Mouse (Mus musculus) intestine, postnatal 0 days (tissue): Measurements from ENCODE around the gene Daam2. TPM values are rescaled to one million over a fixed set of nuclear protein-coding genes. Genes with fewer than 3 reads are reported as not detected.

Experiments
- ATAC-seq: fragments of 200-750 bp; cut with Nextera tagmentation; 2 replicates; pipeline ENCODE4 v1.8.0; 2017; ENCODE audit warnings: mild to moderate bottlenecking, moderate TSS enrichment, moderate library complexity
- H3K27ac ChIP-seq: fragments of 300-500 bp; sonication (generic); 2 replicates; pipeline ENCODE4 v1.5.1; 2014; ENCODE audit warnings: mild to moderate bottlenecking, low read depth, low read length, moderate library complexity
- H3K27me3 ChIP-seq: fragments of 300-500 bp; sonication (generic); replicated peaks from 2 replicates; pipeline ENCODE4 v1.6.1; 2014; ENCODE audit warnings: low read length, mixed read lengths; ENCODE audit not compliant: control insufficient read depth, insufficient read depth
- H3K36me3 ChIP-seq: fragments of 300-500 bp; sonication (generic); 2 replicates; pipeline ENCODE4 v1.6.1; 2014; ENCODE audit warnings: mild to moderate bottlenecking, moderate library complexity; ENCODE audit not compliant: control insufficient read depth, insufficient read depth
- H3K4me1 ChIP-seq: fragments of 300-500 bp; sonication (generic); replicated peaks from 2 replicates; pipeline ENCODE4 v1.6.1; 2014; ENCODE audit warnings: antibody characterized with exemption, low read length, mixed read lengths; ENCODE audit not compliant: control insufficient read depth, insufficient read depth
- H3K4me2 ChIP-seq: fragments of 300-500 bp; sonication (generic); replicated peaks from 2 replicates; pipeline ENCODE4 v1.6.1; 2014; ENCODE audit warnings: low read depth, mild to moderate bottlenecking, moderate library complexity
- H3K4me3 ChIP-seq: fragments of 300-500 bp; sonication (generic); 2 replicates; pipeline ENCODE4 v1.5.1; 2014; ENCODE audit warnings: low read depth, low read length
- H3K9ac ChIP-seq: fragments of 300-500 bp; sonication (generic); 2 replicates; pipeline ENCODE4 v1.6.1; 2014; ENCODE audit warnings: mild to moderate bottlenecking, low read depth, low read length
- H3K9me3 ChIP-seq: fragments of 300-500 bp; sonication (generic); 2 replicates; pipeline ENCODE4 v1.6.1; 2016; ENCODE audit warnings: mixed run types; ENCODE audit not compliant: control insufficient read depth
- CTCF ChIP-seq: sonication (generic); IDR thresholded peaks from 2 replicates; pipeline ENCODE4 v1.5.1; 2016; ENCODE audit warnings: low read depth, mild to moderate bottlenecking, control low read depth, antibody characterized with exemption, moderate library complexity
- WGBS: fragments of 180-500 bp; shearing (Covaris S2); extraction: QIAGEN DNeasy Blood & Tissue Kit; methylation state at CpG from one replicate; pipeline ENCODE4 v1.1.7; 2014; 5-methylcytosine and 5-hydroxymethylcytosine counted together
- polyA plus RNA-seq: library from polyadenylated mRNA; unstranded; fragments of >200 nt; fragmentation: Nextera tagmentation; extraction: Ambion mirVana; gene quantifications from 2 replicates; pipeline ENCODE4 v1.2.1, GENCODE M21; 2015

Daam2 gene
- polyA plus RNA-seq, 1 experiment from 2014 or later, result 1.5 TPM

DNA sequence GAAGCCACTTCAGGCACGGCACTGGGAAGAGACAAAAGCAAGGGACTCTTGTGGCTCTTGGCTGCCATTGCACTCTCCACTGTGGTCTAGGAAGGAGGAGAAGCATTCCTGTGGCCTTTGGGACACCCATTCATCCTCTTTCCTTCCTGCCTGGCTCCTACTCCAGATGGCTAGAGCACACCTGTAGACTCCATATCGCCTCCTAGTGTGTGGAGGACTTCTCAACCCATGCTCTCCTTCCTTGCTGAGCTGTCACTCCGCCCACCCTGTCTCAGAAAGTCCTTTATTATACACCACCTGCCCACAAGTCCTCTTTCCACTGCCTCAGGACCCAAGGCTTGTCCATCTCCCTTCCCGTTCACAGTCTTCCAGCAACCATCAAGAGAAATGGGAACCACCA lies 70.9 kb downstream of the Daam2 start:
- WGBS, result 96% methylated on average over 4 of the region's 4 CpGs
- ATAC-seq, result no peak

DNA sequence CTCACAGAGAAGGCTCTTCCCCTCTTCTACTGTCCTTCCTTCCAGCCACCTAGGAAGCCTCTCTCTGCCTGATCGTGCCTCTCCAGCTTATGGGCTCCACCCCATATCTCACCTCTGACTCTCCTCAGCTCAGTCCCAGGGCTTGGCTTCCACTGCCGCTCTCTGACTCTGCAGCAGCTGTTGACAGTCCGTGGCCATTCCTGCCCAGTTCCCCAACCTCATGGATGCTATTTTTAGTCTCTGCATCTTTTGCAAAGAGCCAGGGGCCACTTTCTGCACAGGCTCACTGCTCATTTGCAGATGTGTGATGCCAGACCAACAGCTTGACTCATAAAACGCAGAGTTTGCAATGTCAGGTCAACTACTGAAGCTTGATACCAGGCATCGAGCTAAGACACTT lies 75.0 kb downstream of the Daam2 start:
- no peak for ATAC-seq
- Histone ChIP-seq H3K4me3 (no peak overlapping the region), H3K9ac (no peak overlapping the region), H3K4me2 (no peak overlapping the region), H3K36me3 (no peaks in the 10 kb centered on the region), H3K4me1 (no peaks in the 10 kb centered on the region), H3K9me3 (no peaks in the 10 kb centered on the region), H3K27me3 (no peaks in the 10 kb centered on the region), H3K27ac (no peak overlapping the region)
- WGBS, result 65% methylated on average over 5 of the region's 5 CpGs
- TF ChIP-seq CTCF, result no peak

More for the DNA sequence above, 70.9 kb downstream of the Daam2 start:
- peak; percentile 26; the same call in 1 of the 2 replicates for TF ChIP-seq CTCF
- Histone ChIP-seq H3K4me2 (no peak overlapping the region), H3K4me3 (no peak overlapping the region), H3K9ac (no peak overlapping the region), H3K27ac (no peak overlapping the region), H3K27me3 (no peaks in the 10 kb centered on the region), H3K4me1 (no peaks in the 10 kb centered on the region), H3K36me3 (0 out of 2 replicates have a peak, but pooled peaks cover 3% of the 10 kb centered on the region), H3K9me3 (no peaks in the 10 kb centered on the region)

DNA sequence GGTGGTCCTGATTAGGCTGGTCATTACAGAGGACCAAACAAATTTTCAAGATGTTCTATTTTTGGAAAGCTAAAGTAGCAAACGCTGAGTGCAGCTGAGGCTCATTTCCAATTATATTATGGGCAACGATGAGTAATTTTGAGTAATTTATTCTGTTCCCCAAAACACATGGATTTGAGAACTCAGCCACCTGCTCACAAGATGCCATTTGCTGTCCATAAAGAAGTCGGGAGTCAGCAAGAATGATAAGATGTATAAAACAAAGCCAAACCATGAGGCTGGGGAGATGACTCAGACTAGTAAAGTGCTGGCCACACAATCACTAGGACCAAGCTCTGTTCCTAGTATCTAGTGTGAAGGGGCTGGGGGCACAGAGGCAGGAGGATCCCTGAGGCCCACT lies 79.7 kb downstream of the Daam2 start:
- ATAC-seq, result no peak
- Histone ChIP-seq H3K27me3 (no peaks in the 10 kb centered on the region), H3K4me3 (no peak overlapping the region), H3K9me3 (no peaks in the 10 kb centered on the region), H3K36me3 (no peaks in the 10 kb centered on the region), H3K4me1 (no peaks in the 10 kb centered on the region), H3K9ac (no peak overlapping the region), H3K4me2 (no peak overlapping the region), H3K27ac (no peak overlapping the region)
- WGBS, result 74% methylated on average over 3 of the region's 3 CpGs
- no peak for TF ChIP-seq CTCF

DNA sequence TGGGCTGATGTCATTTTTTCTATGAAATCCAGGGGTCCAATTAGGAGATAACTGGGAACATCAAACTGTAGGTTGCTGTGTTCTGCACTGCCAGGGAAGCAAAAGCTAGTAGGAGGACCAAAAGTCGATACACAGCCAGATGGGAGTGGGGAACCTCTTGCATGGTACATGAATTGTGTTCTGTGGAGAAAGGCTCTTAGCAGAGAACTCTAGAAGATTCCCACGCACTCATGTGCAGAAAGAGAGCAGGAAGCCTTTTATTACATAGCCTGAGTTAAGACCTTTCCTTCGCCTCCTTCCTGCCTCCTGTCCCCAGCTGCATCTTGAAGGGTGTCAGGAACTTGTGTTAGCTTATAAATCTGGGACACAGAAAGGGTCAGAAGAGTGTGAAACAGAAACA lies 82.3 kb downstream of the Daam2 start:
- no peak for ATAC-seq
- Histone ChIP-seq H3K27ac (no peak overlapping the region), H3K27me3 (no peaks in the 10 kb centered on the region), H3K4me1 (no peaks in the 10 kb centered on the region), H3K4me3 (no peak overlapping the region), H3K9me3 (no peaks in the 10 kb centered on the region), H3K36me3 (no peaks in the 10 kb centered on the region), H3K4me2 (no peak overlapping the region), H3K9ac (no peak overlapping the region)
- no peak for TF ChIP-seq CTCF
- 77% methylated on average over 3 of the region's 3 CpGs for WGBS

DNA sequence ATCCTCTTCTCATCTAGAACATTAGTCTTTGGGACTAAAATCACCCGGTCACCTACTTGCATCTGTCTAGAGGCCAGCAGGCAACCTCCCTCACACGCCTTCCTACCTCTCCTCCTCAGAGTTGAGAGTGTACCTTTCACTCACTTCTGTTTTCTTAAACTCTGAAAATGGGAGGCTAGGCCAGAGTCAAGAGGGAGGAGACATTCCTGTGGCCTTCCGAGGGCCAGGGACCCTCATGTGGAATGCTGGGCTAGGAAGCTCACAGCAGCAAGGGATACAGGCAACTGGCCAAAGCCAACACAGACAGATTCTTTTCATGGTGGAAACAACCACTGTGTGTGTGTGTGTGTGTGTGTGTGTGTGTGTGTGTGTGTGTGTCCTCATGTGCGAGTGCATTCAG lies 86.8 kb downstream of the Daam2 start:
- Histone ChIP-seq H3K36me3 (no peaks in the 10 kb centered on the region), H3K27me3 (no peaks in the 10 kb centered on the region), H3K4me3 (no peak overlapping the region), H3K9ac (no peak overlapping the region), H3K27ac (no peak overlapping the region), H3K4me1 (no peaks in the 10 kb centered on the region), H3K4me2 (no peak overlapping the region), H3K9me3 (no peaks in the 10 kb centered on the region)
- 76% methylated on average over 4 of the region's 4 CpGs for WGBS
- no peak for TF ChIP-seq CTCF
- ATAC-seq, result no peak

DNA sequence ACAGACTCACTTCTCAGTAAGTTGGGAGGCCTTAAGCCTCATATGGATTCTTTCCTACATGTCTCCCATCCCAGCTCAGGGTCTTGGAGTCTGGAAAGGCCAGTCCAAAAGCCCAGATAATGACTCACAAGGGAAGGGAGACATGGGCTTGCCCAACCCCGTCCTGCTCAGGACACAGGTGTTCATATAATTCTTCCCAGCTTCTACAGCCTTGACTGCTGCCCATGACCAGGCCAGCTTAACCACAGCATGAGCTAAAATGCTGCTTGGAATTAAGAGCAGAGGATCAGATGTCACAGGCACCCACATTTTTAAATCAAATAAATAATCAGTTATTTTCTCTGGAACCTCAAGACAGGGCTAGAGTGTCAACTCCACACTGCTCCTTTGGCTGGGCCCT lies 89.0 kb downstream of the Daam2 start:
- Histone ChIP-seq H3K4me1 (no peaks in the 10 kb centered on the region), H3K4me2 (no peak overlapping the region), H3K27ac (no peak overlapping the region), H3K9me3 (no peaks in the 10 kb centered on the region), H3K36me3 (no peaks in the 10 kb centered on the region), H3K9ac (no peak overlapping the region), H3K27me3 (no peaks in the 10 kb centered on the region), H3K4me3 (no peak overlapping the region)
- TF ChIP-seq CTCF, result no peak
- no peak for ATAC-seq
- 83% methylated on average over 1 of the region's 1 CpGs for WGBS

DNA sequence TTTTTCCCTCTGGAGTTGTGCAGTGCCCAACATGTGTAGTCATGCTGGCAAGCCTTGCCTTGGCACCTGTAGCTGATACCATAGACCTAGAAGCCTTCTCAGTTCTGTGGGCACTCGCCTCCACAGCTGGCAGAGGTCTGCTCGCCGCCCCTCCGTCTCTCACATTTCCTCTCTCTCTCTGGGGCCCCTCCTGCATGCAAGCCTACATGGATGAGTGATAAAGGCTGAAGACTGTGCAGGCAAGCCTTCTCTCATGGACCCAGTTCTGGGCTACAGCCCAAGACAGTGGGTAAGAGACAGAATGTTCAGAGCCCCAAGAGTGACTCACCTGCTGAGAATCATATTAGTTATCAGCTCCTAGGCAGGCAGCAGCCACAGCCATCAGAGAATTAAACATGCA lies 90.1 kb downstream of the Daam2 start:
- H3K4me2 ChIP-seq, result no peak overlapping the region
- no peaks in the 10 kb centered on the region for H3K4me1 ChIP-seq
- no peak overlapping the region for H3K4me3 ChIP-seq
- no peaks in the 10 kb centered on the region for H3K36me3 ChIP-seq
- no peak for ATAC-seq
- WGBS, result 87% methylated on average over 4 of the region's 4 CpGs
- TF ChIP-seq CTCF, result no peak
- no peak overlapping the region for H3K27ac ChIP-seq
- no peak overlapping the region for H3K9ac ChIP-seq
- H3K9me3 ChIP-seq, result no peaks in the 10 kb centered on the region
- H3K27me3 ChIP-seq, result no peaks in the 10 kb centered on the region
